Mouse (Mus musculus) embryonic facial prominence, embryonic 14.5 days (tissue): ENCODE data around the gene Cacna1d. TPM values are rescaled to one million over a fixed set of nuclear protein-coding genes. Genes with fewer than 3 reads are reported as not detected.

ENCODE experiments used
- ATAC-seq: fragments of 200-750 bp; cut with Nextera tagmentation; 2 replicates; pipeline ENCODE4 v1.8.0; 2017; ENCODE audit warnings: low read depth, moderate number of reproducible peaks, moderate TSS enrichment
- DNase-seq: peaks from one replicate; pipeline ENCODE4 v3.0.0-alpha.2; 2015; ENCODE audit warnings: low spot score
- H3K27ac ChIP-seq: fragments of 300-500 bp; sonication (generic); replicated peaks from 2 replicates; pipeline ENCODE4 v1.5.1; 2014; ENCODE audit warnings: low read depth, mild to moderate bottlenecking, low read length, moderate library complexity
- H3K27me3 ChIP-seq: fragments of 300-500 bp; sonication (generic); replicated peaks from 2 replicates; pipeline ENCODE4 v1.6.1; 2014; ENCODE audit warnings: low read length; ENCODE audit not compliant: control insufficient read depth, insufficient read depth
- H3K36me3 ChIP-seq: fragments of 300-500 bp; sonication (generic); 2 replicates; pipeline ENCODE4 v1.6.1; 2014; ENCODE audit warnings: low read length, mixed read lengths; ENCODE audit not compliant: control insufficient read depth, insufficient read depth
- H3K4me1 ChIP-seq: fragments of 300-500 bp; sonication (generic); 2 replicates; pipeline ENCODE4 v1.6.1; 2014; ENCODE audit warnings: antibody characterized with exemption, low read length; ENCODE audit not compliant: control insufficient read depth, insufficient read depth
- H3K4me2 ChIP-seq: fragments of 300-500 bp; sonication (generic); 2 replicates; pipeline ENCODE4 v1.6.1; 2014; ENCODE audit warnings: low read depth, mild to moderate bottlenecking, low read length, moderate library complexity, mixed read lengths
- H3K4me3 ChIP-seq: fragments of 300-500 bp; sonication (generic); 2 replicates; pipeline ENCODE4 v1.5.1; 2014; ENCODE audit warnings: low read depth, mild to moderate bottlenecking, low read length
- H3K9ac ChIP-seq: fragments of 300-500 bp; sonication (generic); 2 replicates; pipeline ENCODE4 v1.6.1; 2014; ENCODE audit warnings: low read depth, mild to moderate bottlenecking, low read length, moderate library complexity, mixed read lengths
- H3K9me3 ChIP-seq: fragments of 300-500 bp; sonication (generic); 2 replicates; pipeline ENCODE4 v1.6.1; 2016; ENCODE audit warnings: low read length; ENCODE audit not compliant: control insufficient read depth
- WGBS: fragments of 180-500 bp; shearing (Covaris S2); extraction: QIAGEN DNeasy Blood & Tissue Kit; methylation state at CpG from one replicate; pipeline ENCODE4 v1.1.7; 2014; 5-methylcytosine and 5-hydroxymethylcytosine counted together
- polyA plus RNA-seq: library from polyadenylated mRNA; unstranded; fragments of >200 nt; fragmentation: Nextera tagmentation; extraction: Ambion mirVana; gene quantifications from 2 replicates; pipeline ENCODE4 v1.2.1, GENCODE M21; 2014

The Cacna1d gene
- polyA plus RNA-seq, 1 experiment from 2014 or later: 3.5 TPM

DNA sequence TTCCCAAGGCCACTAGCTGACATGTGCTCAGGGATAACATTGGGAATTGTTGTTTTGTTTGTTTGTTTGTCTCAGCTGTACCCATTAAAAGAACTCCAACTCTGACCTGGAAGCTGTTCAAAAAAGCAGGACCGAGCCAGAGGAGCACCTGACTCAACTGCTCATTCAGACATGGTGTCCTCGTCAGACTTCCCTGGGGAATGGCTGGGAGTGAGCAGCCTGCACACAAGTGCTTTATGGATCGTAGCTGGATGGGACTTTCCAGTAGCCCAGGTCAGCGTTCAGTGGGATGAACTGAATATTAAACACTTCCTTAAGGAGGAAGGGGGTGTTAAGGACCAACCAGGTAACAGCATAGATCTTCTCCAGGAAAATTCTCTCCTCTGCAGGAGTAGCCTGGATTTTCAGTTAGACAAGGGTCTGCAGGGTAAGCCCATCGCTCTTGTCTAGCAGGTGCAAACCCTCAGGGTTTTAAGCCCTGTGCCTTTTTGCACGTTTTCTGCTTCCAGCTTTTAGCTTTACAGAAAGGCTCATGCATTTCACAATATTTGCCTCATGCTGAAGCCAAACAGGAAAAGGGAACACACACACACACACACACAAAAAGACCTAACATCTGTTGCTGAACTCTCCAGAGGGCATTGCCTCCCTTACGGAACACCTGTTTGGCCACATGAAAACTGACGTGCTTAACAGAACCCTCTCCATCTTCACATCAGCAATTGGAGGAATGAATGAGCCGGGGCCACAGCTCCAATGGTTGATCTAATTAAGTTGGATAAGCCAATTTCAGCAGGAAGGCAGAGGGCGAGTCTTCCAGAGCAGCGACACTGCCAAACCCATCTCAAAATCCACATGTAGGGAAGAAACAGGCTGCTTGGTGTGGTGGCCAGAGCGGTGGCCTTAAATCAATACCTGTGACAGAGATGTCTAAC, 318.2 kb downstream of the Cacna1d start:
- H3K27me3 ChIP-seq: no peaks in the 10 kb centered on the region
- H3K4me3 ChIP-seq: no peak overlapping the region
- DNase-seq (no peak), ATAC-seq (no peak)
- no peaks in the 10 kb centered on the region for H3K36me3 ChIP-seq
- no peak overlapping the region for H3K4me2 ChIP-seq
- H3K27ac ChIP-seq: no peak overlapping the region
- H3K9ac ChIP-seq: no peak overlapping the region
- H3K4me1 ChIP-seq: peaks cover 7% of the 10 kb centered on the region; the same call in 1 of the 2 replicates
- no peaks in the 10 kb centered on the region for H3K9me3 ChIP-seq
- 60% methylated on average over 12 of the region's 12 CpGs for WGBS

DNA sequence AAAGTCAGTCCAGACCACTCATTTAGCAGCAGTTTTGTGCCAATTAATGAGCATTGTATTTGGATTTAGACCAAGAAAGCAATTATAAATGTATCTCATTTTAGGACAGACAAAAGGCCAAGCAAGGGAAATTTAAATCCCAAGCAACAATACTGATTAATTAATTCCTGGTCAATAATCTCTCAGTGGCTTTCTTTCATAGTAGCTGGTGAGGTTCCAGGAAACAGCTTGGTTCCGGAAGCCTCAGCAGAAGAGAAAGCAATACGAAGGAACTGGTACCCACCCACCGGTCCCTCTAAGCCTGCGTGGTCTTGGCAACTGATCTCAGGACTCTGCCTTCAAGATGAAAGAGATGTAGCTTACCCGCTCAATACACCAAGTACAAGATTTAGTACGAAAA, 319.7 kb downstream of the Cacna1d start:
- no peak overlapping the region for H3K4me2 ChIP-seq
- no peaks in the 10 kb centered on the region for H3K4me1 ChIP-seq
- no peaks in the 10 kb centered on the region for H3K36me3 ChIP-seq
- 84% methylated on average over 6 of the region's 6 CpGs for WGBS
- H3K9me3 ChIP-seq: no peaks in the 10 kb centered on the region
- no peak overlapping the region for H3K9ac ChIP-seq
- H3K27me3 ChIP-seq: no peaks in the 10 kb centered on the region
- no peak overlapping the region for H3K4me3 ChIP-seq
- DNase-seq: no peak
- ATAC-seq: no peak
- H3K27ac ChIP-seq: no peak overlapping the region

- H3K9ac ChIP-seq: no peak overlapping the region
- H3K4me1 ChIP-seq: no peaks in the 10 kb centered on the region
- no peak overlapping the region for H3K4me3 ChIP-seq
- H3K4me2 ChIP-seq: no peak overlapping the region
- no peaks in the 10 kb centered on the region for H3K27me3 ChIP-seq
- 57% methylated on average over 6 of the region's 6 CpGs for WGBS
- H3K36me3 ChIP-seq: no peaks in the 10 kb centered on the region
- H3K27ac ChIP-seq: no peak overlapping the region
- DNase-seq: no peak
- no peaks in the 10 kb centered on the region for H3K9me3 ChIP-seq
- no peak for ATAC-seq
These were observed 320.2 kb downstream of the Cacna1d start for GRCm38 (mm10) chr14:30171008-30171407.

DNA sequence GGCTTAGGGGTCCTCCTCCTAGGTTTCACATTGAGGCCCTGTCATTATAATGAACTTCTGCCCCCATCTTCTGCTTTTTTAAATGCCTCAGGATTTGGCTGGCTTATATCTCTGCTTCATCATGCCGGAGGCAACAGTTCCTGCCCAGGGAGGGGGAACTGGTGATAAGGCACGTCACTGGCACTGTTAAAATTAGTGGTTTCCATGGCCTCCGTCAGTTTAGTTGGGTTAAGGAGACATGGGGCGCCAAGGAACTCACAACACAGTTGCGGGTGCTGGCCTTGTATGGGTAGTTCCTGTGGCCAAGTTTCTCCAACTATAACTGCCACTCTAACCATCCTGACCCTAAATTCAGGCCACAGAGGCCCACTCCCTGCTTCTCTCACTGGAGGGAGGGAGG, 321.8 kb downstream of the Cacna1d start:
- Histone ChIP-seq H3K9ac (no peak overlapping the region), H3K27me3 (no peaks in the 10 kb centered on the region), H3K4me1 (no peaks in the 10 kb centered on the region), H3K36me3 (no peaks in the 10 kb centered on the region), H3K4me3 (no peak overlapping the region), H3K4me2 (no peak overlapping the region), H3K27ac (no peak overlapping the region), H3K9me3 (no peaks in the 10 kb centered on the region)
- no peak for ATAC-seq
- no peak for DNase-seq
- 72% methylated on average over 5 of the region's 5 CpGs for WGBS

- ATAC-seq: no peak
- H3K27ac ChIP-seq: no peak overlapping the region
- H3K36me3 ChIP-seq: no peaks in the 10 kb centered on the region
- H3K9ac ChIP-seq: no peak overlapping the region
- H3K27me3 ChIP-seq: no peaks in the 10 kb centered on the region
- H3K9me3 ChIP-seq: no peaks in the 10 kb centered on the region
- H3K4me3 ChIP-seq: no peak overlapping the region
- no peaks in the 10 kb centered on the region for H3K4me1 ChIP-seq
- H3K4me2 ChIP-seq: no peak overlapping the region
- no peak for DNase-seq
- 43% methylated on average over 3 of the region's 3 CpGs for WGBS
These were observed 322.4 kb downstream of the Cacna1d start for GRCm38 (mm10) chr14:30168902-30169301.

DNA sequence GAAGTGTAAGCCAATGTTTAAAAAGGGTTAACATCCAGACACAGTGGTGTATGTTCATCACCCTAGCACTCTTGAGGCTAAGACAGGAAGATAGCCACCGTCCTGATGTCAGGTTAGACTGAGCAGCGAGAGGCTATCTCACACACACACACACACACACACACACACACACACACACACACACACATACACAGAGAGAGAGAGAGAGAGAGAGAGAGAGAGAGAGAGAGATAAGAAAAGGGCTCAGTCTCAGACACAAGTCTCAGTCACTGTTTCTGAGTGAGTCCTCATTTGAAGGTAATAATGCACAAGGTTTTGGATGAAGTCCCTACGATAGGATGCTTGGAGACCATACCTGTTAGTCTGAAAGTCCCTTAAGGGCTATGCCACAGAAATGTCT, 322.9 kb downstream of the Cacna1d start:
- no peaks in the 10 kb centered on the region for H3K36me3 ChIP-seq
- H3K4me1 ChIP-seq: no peaks in the 10 kb centered on the region
- no peak for DNase-seq
- H3K9me3 ChIP-seq: no peaks in the 10 kb centered on the region
- H3K27ac ChIP-seq: no peak overlapping the region
- ATAC-seq: no peak
- H3K27me3 ChIP-seq: no peaks in the 10 kb centered on the region
- H3K9ac ChIP-seq: no peak overlapping the region
- WGBS: 93% methylated on average over 3 of the region's 3 CpGs
- H3K4me3 ChIP-seq: no peak overlapping the region
- H3K4me2 ChIP-seq: no peak overlapping the region

DNA sequence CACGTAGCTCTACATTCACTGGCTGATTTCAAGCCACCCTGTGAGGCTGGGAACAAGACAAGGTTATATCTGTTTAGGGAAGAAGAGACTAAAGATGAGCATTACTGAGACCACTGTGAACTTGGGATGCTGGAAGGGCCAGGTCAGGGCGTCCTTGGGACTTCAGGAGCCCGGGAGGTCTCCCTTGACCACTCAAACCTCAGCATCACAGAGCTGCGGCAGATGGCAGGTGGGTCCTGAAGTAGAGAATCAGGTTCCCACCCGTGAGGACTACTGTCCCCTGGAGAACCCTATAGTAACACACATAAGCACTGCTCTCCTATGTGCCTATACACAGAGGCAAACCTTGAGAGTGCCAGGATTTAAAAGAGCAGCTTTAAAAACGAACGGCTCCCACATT, 323.6 kb downstream of the Cacna1d start:
- H3K27ac ChIP-seq: no peak overlapping the region
- ATAC-seq: no peak
- H3K4me2 ChIP-seq: no peak overlapping the region
- H3K36me3 ChIP-seq: no peaks in the 10 kb centered on the region
- H3K4me3 ChIP-seq: no peak overlapping the region
- H3K9me3 ChIP-seq: no peaks in the 10 kb centered on the region
- no peaks in the 10 kb centered on the region for H3K27me3 ChIP-seq
- H3K9ac ChIP-seq: no peak overlapping the region
- 87% methylated on average over 7 of the region's 7 CpGs for WGBS
- DNase-seq: no peak
- H3K4me1 ChIP-seq: no peaks in the 10 kb centered on the region

DNA sequence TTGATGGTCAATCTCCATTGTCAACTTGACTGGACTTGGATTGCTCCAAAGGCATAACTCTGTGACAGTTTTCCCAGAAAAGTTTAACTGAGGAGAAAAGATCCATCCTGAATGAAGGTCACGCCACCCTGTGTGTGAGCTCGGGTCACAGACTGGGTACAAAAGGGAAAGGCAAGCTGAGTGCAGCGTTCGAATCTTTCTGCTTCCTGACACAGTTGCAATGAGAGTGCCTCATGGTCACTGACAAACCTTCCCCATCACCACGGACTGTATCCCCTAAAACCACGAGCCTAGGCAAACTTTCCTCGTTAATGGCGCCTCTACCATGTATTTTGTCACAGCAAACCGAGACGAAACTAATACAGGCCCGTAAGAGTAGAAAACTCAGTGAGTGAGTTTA, 325.2 kb downstream of the Cacna1d start:
- no peaks in the 10 kb centered on the region for H3K4me1 ChIP-seq
- DNase-seq (no peak), ATAC-seq (no peak)
- H3K4me2 ChIP-seq: no peak overlapping the region
- WGBS: 93% methylated on average over 11 of the region's 11 CpGs
- no peak overlapping the region for H3K27ac ChIP-seq
- H3K9ac ChIP-seq: no peak overlapping the region
- H3K36me3 ChIP-seq: no peaks in the 10 kb centered on the region
- no peaks in the 10 kb centered on the region for H3K27me3 ChIP-seq
- H3K4me3 ChIP-seq: no peak overlapping the region
- no peaks in the 10 kb centered on the region for H3K9me3 ChIP-seq
